Mouse (Mus musculus) retina, postnatal 7 days (tissue): ENCODE data around the gene Gins2.

Source experiments
- DNase-seq: peaks from one replicate; pipeline ENCODE4 v3.0.0-alpha.2; 2012; ENCODE audit warnings: low read depth, low spot score

Gins2 gene

DNA sequence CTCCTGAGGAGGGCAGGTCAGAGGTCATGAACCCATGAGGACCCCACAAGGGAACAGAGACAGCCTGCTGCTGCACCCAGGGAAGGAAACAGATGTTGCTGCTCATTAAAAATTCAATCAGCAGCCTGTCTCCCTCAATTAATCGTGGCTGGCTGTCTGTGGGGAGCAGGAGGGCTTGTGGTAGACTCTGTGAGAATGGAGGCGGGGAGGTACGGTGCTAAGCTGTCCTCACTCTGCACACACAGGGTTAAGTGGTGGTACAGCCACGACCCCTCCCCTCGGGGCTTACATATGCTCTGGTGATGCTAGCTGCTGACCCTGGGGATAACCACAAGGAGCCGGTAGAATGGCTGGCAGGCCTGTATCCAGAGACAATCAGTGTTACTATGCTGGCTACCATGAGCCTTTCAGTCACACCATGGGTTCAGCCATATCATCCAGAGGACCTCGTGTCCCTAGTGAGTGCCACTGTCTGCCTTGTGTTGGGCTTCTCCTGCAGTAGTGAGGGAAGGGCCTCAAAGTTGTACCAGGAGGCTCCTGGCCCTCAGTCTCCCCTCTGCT is 23.9 kb downstream of the Gins2 start:
- no peak for DNase-seq

DNA sequence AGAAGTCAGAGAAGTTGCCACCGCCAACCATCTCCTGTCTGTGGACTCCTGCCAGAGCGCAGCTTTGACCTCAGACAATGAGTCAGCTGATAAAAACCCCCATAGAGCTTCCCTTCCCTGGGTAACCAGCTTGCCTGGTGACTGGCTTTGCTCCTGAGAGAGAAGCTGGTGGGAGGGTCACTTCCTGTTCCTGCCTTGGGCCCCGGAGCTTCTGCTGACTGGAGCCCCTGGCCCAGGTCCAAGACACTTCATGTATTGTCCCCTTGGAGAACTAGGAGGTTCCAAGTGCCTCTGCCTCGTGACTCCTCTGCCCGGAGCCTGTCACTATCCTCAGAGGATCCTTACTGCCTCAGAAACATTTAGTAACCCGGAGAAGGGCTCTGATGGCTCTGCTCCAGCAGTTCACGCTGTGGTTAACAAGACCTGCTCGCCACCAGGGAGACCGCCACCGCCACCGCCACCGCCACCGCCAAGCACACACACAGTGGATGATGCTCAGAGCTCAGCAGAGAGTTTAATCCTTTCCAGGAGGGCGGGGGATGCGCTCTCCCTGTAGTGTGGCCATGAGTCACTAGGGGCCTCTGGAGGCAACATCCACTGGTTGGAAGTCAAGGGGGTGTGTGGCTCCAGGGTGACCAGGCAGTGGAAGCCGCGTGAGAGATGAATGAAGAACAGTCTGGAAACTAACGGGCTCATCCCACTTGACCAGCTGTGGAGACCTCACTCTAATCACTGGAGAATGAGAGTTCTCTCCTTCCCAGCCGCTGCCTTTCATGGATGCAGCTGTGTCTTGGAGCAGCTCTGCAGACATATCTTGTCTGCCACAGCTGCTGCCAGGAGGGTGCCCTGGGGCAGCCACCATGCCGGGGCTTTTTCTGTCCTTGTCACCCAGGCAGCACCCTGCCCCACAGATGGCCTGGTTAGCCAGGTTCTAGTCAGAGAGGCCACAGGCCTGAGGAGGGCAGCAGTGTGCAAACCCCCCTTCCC is 25.0 kb downstream of the Gins2 start:
- peak; percentile 83 for DNase-seq

DNA sequence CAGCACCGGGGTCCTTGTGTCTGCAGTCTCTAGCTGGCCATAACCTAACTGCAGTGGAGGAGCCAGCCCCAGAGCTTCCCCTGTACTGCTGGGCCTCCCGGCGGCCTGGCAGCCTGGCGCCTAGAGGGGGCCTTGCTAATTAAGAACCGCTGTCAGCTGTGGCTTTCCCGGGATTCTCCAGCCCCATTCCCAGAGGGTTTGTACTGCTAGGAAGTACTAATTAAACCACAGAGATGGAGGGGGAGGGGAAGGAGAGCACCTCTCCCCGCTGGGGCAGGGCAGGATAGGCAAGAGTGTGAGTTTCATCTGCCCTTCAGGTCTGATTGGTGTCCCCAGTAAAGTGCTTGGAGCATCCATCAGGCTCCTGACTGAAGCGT is 25.8 kb downstream of the Gins2 start:
- no peak for DNase-seq

DNA sequence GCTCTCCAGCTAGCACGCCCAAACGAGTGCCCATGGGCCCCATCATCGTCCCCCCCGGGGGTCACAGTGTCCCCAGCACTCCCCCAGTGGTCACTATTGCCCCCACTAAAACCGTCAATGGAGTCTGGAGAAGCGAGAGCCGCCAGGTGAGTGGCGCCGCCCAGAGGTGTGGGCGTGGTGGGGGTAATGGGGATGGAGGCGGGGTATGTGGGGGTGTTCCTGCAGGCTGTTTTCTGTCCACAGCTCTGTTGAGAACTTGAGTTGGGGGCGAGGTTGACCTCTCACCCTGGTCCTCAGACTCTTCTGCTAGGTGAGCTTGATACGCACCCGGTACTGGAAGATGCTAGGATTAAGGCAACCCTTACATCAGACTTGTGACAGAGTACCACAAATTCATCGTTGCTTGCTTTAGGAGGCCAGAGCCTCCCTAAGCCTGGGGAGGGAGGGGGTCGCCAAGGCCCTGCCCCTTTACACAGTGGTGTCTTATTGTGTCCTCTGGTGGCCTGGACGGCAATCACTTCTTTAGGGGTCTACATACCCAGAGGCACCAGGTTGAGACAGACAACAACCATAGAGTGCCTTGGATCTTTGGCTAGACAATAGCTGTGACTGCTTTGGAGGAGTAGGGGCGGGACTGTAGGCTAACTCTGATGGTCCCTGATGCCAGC is 26.3 kb downstream of the Gins2 start:
- DNase-seq: no peak

- DNase-seq: no peak
These were observed 27.3 kb downstream of the Gins2 start for GRCm38 (mm10) chr8:120561539-120562435.

- DNase-seq: no peak
These were observed 28.6 kb downstream of the Gins2 start for GRCm38 (mm10) chr8:120560535-120560934.

GRCm38 (mm10) chr8:120559654-120560053 is 29.4 kb downstream of the Gins2 start:
- DNase-seq: no peak

DNA sequence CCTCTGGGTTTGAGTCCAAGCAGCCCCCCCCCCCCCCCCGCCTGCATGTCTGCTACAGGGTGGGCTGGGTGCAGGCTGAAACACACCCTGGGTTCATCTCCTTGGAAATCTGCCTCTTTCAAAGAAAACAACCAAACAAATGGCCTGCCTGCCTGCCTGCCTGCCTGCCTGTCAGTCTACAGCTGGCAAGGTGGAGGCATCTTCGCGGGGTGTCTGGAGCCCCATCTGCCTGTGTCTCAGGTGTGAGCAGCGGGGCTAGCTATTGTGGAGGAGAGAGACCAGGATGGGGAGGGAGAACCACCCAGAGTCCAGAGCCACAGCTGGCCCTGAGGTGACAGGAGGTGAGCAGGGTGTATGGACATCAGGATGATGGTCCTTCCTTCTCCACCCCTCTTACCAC is 30.9 kb downstream of the Gins2 start:
- DNase-seq: no peak

- peak; percentile 61 for DNase-seq
These were observed 31.7 kb downstream of the Gins2 start for GRCm38 (mm10) chr8:120557170-120557965.

DNA sequence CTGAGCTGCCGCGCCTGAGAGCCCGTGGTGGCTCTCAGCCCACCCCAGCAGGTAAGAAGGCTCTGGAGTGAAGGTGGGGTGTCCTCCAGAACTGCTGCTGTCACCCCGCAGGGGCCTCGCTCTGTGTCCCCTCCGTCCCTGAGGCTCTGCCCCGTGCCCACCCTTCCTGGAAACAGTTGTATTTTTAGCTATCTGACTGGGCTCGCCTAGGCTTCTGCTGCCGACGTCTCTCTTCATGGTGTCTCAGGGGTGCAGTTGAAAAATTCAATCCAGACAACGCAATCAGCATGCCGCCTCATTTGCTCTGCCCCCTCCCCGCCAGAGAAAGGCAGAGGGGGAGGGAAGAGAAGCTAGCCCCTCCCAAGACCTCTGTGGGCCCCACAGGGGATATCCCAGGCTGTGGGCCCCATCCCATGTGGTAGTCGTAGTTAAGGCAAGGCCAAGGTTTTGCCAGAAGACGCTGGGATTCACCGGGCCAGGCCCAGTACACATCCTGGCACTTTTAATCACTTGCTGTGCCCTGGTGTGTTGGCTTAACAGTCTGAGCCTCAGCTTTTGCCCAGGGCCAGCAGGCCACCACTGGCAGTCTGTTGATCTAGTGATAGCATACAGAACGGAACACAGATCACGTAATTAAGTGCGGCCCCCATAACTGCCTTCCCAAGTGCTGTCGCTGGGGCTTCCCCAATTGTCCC is 32.8 kb downstream of the Gins2 start:
- no peak for DNase-seq

GRCm38 (mm10) chr8:120554466-120555039 is 34.6 kb downstream of the Gins2 start:
- DNase-seq: no peak

DNA sequence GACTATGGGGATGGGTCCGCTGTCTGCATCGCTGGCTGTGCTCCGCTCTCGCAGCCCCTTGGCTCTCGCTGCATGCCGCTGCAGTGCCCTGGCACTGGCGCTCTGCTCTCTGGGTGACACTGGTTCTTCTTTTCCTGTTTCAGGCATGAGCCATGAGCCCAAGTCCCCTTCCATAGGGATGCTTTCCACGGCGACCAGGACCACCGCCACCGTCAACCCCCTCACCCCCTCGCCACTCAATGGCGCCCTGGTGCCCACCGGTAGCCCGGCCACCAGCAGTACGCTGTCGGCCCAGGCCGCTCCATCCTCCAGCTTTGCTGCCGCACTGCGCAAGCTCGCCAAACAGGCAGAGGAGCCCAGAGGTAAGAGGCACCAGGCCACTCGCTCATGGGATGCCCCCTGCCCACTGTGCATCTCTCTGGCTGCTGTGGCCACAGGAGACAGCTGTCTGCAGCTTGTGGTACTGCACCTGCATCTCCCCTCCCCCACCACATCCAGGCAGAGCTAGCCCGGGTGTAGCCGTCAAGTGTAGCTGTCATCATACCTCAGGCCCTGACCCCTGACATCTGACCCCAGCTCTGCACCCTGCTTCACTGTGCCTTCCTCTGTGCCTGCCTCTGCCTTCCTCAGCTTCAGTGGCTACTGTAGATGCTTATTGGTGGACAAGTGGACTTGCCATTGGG is 35.5 kb downstream of the Gins2 start:
- DNase-seq: no peak

DNA sequence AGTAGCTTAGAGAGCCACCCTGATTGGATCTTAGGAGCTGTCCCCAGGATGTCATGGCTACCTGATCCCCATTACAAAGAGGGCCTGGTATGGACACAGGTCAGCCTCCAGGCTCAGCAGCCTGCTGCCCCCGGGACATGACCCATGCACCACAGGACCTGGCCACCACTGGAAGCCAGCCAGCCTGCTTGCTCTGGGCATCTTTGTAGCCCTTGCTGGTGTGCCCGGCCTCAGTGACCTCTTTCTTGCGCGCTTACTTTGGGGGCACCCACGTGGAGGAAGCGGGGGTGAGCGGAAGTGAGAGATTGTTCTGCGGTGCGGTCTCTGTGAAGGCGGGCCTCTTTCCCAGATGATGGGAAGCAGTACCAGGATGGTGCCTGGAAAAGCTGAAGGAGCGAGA is 36.6 kb downstream of the Gins2 start:
- DNase-seq: no peak

- no peak for DNase-seq
These were observed 37.5 kb downstream of the Gins2 start for GRCm38 (mm10) chr8:120551677-120551980.

- no peak for DNase-seq
These were observed 38.0 kb downstream of the Gins2 start for GRCm38 (mm10) chr8:120550937-120551676.

GRCm38 (mm10) chr8:120550430-120550829 is 38.7 kb downstream of the Gins2 start:
- no peak for DNase-seq

- DNase-seq: no peak
These were observed 39.2 kb downstream of the Gins2 start for GRCm38 (mm10) chr8:120549922-120550321.

DNA sequence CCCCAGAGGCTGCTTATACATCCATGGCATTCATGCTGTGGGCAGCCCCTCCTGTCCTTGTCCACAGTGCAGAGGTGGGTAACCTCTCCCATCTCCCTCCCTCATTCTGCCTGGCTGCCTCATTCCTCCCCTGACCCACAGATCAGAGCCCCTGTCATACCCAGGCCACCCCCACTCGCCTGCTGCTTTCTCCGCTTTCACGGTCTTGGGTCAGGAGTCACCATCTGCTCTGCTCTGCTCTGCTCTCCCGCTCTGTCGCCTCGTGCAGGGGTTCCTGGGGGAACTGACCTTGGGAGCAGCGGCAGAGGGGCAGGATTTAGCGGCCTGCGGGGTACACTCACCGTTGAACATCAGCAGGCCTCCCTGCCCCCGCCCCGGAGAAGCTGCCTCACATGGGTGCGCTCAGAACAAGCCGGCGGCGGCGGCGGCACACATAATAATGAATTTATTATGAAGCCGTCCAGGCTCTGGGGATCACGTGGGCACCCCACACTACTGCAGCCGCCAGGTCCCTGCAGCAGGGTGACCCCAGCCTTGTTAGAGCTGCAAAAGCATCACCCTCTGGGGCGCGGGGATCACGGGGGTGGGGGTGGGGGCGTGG is 39.7 kb downstream of the Gins2 start:
- no peak for DNase-seq
